Mouse (Mus musculus) heart, embryonic 11.5 days (tissue): ENCODE results near the gene Uba1. TPM values are rescaled to one million over a fixed set of nuclear protein-coding genes. Genes with fewer than 3 reads are reported as not detected.
"Not testable (repeated sequence)": the region's sequence is repeated elsewhere in the genome, so short reads cannot be mapped to it uniquely, and the experiment has no call there.

Experiments
- ATAC-seq: fragments of 200-750 bp; cut with Nextera tagmentation; replicated peaks from 2 replicates; pipeline ENCODE4 v1.8.0; 2017; ENCODE audit warnings: moderate library complexity; ENCODE audit not compliant: insufficient number of reproducible peaks, low FRiP score, low TSS enrichment
- H3K27ac ChIP-seq: fragments of 300-500 bp; sonication (generic); 2 replicates; pipeline ENCODE4 v1.5.1; 2014; ENCODE audit warnings: mild to moderate bottlenecking, low read depth, low read length
- H3K27me3 ChIP-seq: fragments of 300-500 bp; sonication (generic); 2 replicates; pipeline ENCODE4 v1.6.1; 2014; ENCODE audit warnings: mild to moderate bottlenecking, low read length, mixed read lengths; ENCODE audit not compliant: control insufficient read depth, insufficient read depth
- H3K36me3 ChIP-seq: fragments of 300-500 bp; sonication (generic); 2 replicates; pipeline ENCODE4 v1.6.1; 2014; ENCODE audit warnings: mild to moderate bottlenecking, low read length, moderate library complexity, mixed read lengths; ENCODE audit not compliant: control insufficient read depth, insufficient read depth
- H3K4me1 ChIP-seq: fragments of 300-500 bp; sonication (generic); 2 replicates; pipeline ENCODE4 v1.6.1; 2014; ENCODE audit warnings: low read length; ENCODE audit not compliant: control insufficient read depth, insufficient read depth
- H3K4me2 ChIP-seq: fragments of 300-500 bp; sonication (generic); 2 replicates; pipeline ENCODE4 v1.6.1; 2014; ENCODE audit warnings: mild to moderate bottlenecking, moderate library complexity
- H3K4me3 ChIP-seq: fragments of 300-500 bp; sonication (generic); 2 replicates; pipeline ENCODE4 v1.5.1; 2014; ENCODE audit warnings: low read depth, low read length
- H3K9ac ChIP-seq: fragments of 300-500 bp; sonication (generic); 2 replicates; pipeline ENCODE4 v1.6.1; 2014; ENCODE audit warnings: mild to moderate bottlenecking, low read depth, low read length, moderate library complexity
- H3K9me3 ChIP-seq: fragments of 300-500 bp; sonication (generic); replicated peaks from 2 replicates; pipeline ENCODE4 v1.6.1; 2016; ENCODE audit warnings: low read length; ENCODE audit not compliant: control insufficient read depth
- WGBS: fragments of 180-500 bp; shearing (Covaris S2); extraction: QIAGEN DNeasy Blood & Tissue Kit; methylation state at CpG from one replicate; pipeline ENCODE4 v1.1.7; 2014; ENCODE audit not compliant: insufficient replicate concordance; 5-methylcytosine and 5-hydroxymethylcytosine counted together
- polyA plus RNA-seq: library from polyadenylated mRNA; unstranded; fragments of >200 nt; fragmentation: Nextera tagmentation; extraction: Ambion mirVana; gene quantifications from 2 replicates; pipeline ENCODE4 v1.2.1, GENCODE M21; 2014

Uba1 gene
- polyA plus RNA-seq, 1 experiment from 2014 or later: 165 TPM

DNA sequence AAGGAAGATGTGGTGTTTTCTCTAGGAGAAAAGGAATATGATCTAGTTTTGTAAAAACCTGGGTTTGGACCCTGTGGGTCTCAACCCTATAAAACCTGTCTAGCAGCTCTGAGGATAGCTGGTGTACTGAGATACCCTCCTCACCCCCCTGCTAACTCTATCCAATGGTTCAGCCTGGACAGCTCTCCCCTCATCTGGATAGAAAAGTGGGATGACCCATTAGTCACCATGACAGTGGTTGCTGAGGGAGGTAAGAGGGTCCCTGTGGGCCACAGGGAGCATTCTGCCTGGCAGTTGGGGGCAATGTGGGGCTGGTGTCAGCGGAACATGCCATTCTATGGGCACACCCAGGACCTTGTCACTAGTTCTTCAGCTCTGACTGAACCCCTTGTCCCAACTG is 34.5 kb downstream of the Uba1 start:
- H3K9ac ChIP-seq: no peak overlapping the region
- H3K4me2 ChIP-seq: no peak overlapping the region
- H3K4me1 ChIP-seq: no peaks in the 10 kb centered on the region
- H3K27me3 ChIP-seq: no peaks in the 10 kb centered on the region
- H3K36me3 ChIP-seq: peaks cover 7% of the 10 kb centered on the region; the same call in 1 of the 2 replicates
- H3K9me3 ChIP-seq: no peaks in the 10 kb centered on the region
- no peak for ATAC-seq
- H3K4me3 ChIP-seq: no peak overlapping the region
- 83% methylated on average over 1 of the region's 1 CpGs for WGBS
- no peak overlapping the region for H3K27ac ChIP-seq

DNA sequence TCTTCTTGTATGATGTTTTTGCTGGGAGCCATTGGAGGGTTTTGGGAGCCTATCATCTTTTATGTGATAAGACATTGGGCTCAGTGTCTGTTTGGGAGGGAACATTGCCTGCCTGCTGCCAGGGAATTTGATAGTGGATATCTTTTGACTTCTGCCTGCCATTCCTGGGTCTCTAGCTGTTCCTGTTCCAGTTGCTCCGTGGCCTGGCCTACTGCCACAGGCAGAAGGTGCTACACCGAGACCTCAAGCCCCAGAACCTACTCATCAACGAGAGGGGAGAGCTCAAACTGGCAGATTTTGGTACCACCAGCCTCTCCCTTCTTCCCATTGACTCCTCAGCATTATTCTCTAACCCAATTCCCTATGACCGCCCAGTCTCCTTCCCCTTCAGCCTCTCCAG is 37.7 kb downstream of the Uba1 start:
- Histone ChIP-seq H3K4me3 (no peak overlapping the region), H3K9me3 (no peaks in the 10 kb centered on the region), H3K27ac (no peak overlapping the region), H3K4me2 (no peak overlapping the region), H3K9ac (no peak overlapping the region), H3K27me3 (no peaks in the 10 kb centered on the region), H3K4me1 (no peaks in the 10 kb centered on the region), H3K36me3 (peaks cover 14% of the 10 kb centered on the region)
- WGBS: 72% methylated on average over 4 of the region's 4 CpGs
- ATAC-seq: no peak

DNA sequence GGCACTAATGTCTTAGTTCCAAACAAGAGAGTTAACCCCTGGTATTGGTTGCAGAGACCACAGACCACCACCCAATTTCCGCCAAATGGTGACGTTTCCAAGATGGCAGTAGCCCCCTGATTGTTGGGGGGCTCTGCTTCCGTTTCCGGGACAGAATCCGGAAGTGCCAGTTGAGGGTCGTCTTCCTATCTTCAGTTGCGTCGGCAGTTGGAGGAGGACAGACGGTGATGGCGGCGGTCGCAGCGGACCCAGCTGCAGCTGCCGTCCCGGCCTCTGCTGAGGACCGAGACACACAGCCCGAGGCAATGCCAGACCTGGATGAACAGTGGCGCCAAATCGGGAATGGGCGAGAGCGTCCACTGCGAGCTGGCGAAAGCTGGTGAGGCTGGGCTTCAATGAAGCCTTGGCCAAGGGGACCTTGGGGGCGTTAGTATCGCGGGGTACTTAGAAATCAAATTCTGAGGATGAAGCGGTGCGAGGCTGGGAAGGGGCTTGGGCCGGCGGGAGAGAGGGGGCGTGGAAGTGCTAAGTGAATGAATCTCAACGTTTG is 45.7 kb downstream of the Uba1 start, which contains the start of gene Usp11:
Usp11 (plus strand) TSS at position 166 of the 550 bp plus-strand sequence.
- Histone ChIP-seq H3K4me2 (peak within 1 kb of the TSS; percentile 61), H3K27me3 (no peaks in the 10 kb centered on the region), H3K27ac (peak within 1 kb of the TSS; percentile 94), H3K4me1 (no peaks in the 10 kb centered on the region), H3K9ac (peak within 1 kb of the TSS; percentile 82), H3K36me3 (peaks cover 3% of the 10 kb centered on the region; the same call in 1 of the 2 replicates), H3K4me3 (peak within 1 kb of the TSS; percentile 57), H3K9me3 (no peaks in the 10 kb centered on the region)
- 10% methylated on average over 32 of the region's 32 CpGs for WGBS
- peak; percentile 68 for ATAC-seq

- Histone ChIP-seq H3K27me3 (no peaks in the 10 kb centered on the region), H3K4me2 (peak overlapping the region; percentile 61), H3K27ac (peak overlapping the region; percentile 94), H3K9me3 (no peaks in the 10 kb centered on the region), H3K36me3 (0 out of 2 replicates have a peak, but pooled peaks cover 2% of the 10 kb centered on the region), H3K9ac (peak overlapping the region; percentile 82), H3K4me3 (peak overlapping the region; percentile 57), H3K4me1 (no peaks in the 10 kb centered on the region)
- peak; percentile 95 for ATAC-seq
- WGBS: 10% methylated on average over 32 of the region's 32 CpGs
These were observed 46.4 kb downstream of the Uba1 start for GRCm38 (mm10) chrX:20704295-20705082.

GRCm38 (mm10) chrX:20705083-20705402 is 46.9 kb downstream of the Uba1 start:
- Histone ChIP-seq H3K9ac (0 out of 2 replicates have a peak overlapping the region, but pooled peaks have one; percentile 39), H3K36me3 (0 out of 2 replicates have a peak, but pooled peaks cover 2% of the 10 kb centered on the region), H3K27ac (no peak overlapping the region), H3K27me3 (no peaks in the 10 kb centered on the region), H3K4me2 (peak overlapping the region; percentile 55), H3K4me3 (peak overlapping the region; percentile 57), H3K4me1 (no peaks in the 10 kb centered on the region), H3K9me3 (no peaks in the 10 kb centered on the region)
- WGBS: 34% methylated on average over 3 of the region's 3 CpGs
- ATAC-seq: no peak

GRCm38 (mm10) chrX:20728681-20729080 is 70.6 kb downstream of the Uba1 start:
- no peak for ATAC-seq
- Histone ChIP-seq H3K36me3 (no peaks in the 10 kb centered on the region), H3K4me3 (no peak overlapping the region), H3K4me1 (no peaks in the 10 kb centered on the region), H3K27ac (no peak overlapping the region), H3K9ac (no peak overlapping the region), H3K9me3 (no peaks in the 10 kb centered on the region), H3K4me2 (no peak overlapping the region), H3K27me3 (no peaks in the 10 kb centered on the region)
- 74% methylated on average over 5 of the region's 5 CpGs for WGBS

GRCm38 (mm10) chrX:20730048-20730447 is 71.9 kb downstream of the Uba1 start:
- WGBS: 32% methylated on average over 10 of the region's 10 CpGs
- H3K4me3 ChIP-seq, H3K4me2 ChIP-seq, H3K36me3 ChIP-seq, ATAC-seq, H3K27me3 ChIP-seq, H3K27ac ChIP-seq, H3K4me1 ChIP-seq, H3K9me3 ChIP-seq, H3K9ac ChIP-seq: not testable (repeated sequence)
